Mouse (Mus musculus) urinary bladder, adult 18-20 months (tissue): ENCODE measurements around the gene Cast.

Experiments used
- DNase-seq, 2 experiments: peaks; one replicate each; pipeline ENCODE4 v3.0.0; 2022; ENCODE audit warnings: low spot score in 2 of 2, mixed read lengths in 2 of 2

The Cast gene

DNA sequence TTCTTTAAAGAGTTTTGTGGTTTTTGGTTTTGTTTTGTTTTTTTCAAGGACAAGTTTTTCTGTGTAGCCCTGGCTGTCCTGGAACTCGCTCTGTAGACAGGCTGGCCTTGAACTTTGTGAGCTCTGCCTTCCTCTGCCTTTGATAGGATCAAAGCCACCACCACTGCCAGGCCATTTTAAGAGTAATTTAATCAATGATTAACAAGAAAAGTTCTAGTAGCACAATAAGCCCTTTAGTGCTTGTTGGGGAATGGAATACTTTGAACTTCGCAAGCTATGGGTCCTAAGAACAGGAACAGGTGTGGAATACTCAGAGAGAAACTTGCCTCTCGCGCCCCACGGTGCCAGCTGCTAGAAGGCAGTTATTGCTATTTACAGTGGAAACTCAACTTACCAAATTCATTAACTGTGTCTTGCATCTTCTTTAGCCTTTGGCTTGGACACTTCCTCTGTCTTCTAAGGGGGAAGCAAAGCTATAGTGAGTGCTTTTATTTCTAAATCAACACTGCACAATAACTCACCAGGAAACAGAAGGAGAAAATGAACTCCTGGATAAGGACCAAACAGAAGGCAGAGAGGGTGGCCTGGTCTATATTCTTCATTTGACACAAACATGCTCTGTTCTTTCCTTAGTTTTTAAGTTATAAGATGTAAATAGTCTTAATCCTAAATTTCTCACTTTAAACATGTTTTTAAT is 113.0 kb downstream of the Cast start:
- DNase-seq, result no peak
